Mouse (Mus musculus): Measurements from ENCODE around the gene Scube1. TPM values are rescaled to one million over a fixed set of nuclear protein-coding genes. Genes with fewer than 3 reads are reported as not detected.

Gene Scube1
- polyA plus RNA-seq, 1 experiment from 2014 or later, result 23.6 TPM

GRCm38 (mm10) chr15:83696681-83697381 is 28.0 kb downstream of the Scube1 start:
- Histone ChIP-seq H3K36me3 (ENCODE audit: control insufficient read depth, insufficient read depth) (no peaks in the 10 kb centered on the region), H3K4me1 (replicated peaks; ENCODE audit: control insufficient read depth, insufficient read depth, low read length) (peaks cover 21% of the 10 kb centered on the region), H3K9ac (replicated peaks; ENCODE audit: low read depth, low read length) (no peak overlapping the region), H3K27me3 (replicated peaks; ENCODE audit: control insufficient read depth, insufficient read depth, low read length) (no peaks in the 10 kb centered on the region), H3K4me3 (replicated peaks; ENCODE audit: low read length) (no peak overlapping the region), H3K27ac (ENCODE audit: low read length) (no peak overlapping the region), H3K4me2 (ENCODE audit: low read length) (no peak overlapping the region), H3K9me3 (ENCODE audit: control insufficient read depth, low read length) (no peaks in the 10 kb centered on the region)
- ATAC-seq, result no peak
- WGBS, result 65% methylated on average over 14 of the region's 14 CpGs

GRCm38 (mm10) chr15:83695159-83695558 is 29.7 kb downstream of the Scube1 start:
- Histone ChIP-seq H3K4me1 (replicated peaks; ENCODE audit: control insufficient read depth, insufficient read depth, low read length) (peaks cover 18% of the 10 kb centered on the region), H3K4me2 (ENCODE audit: low read length) (no peak overlapping the region), H3K27ac (ENCODE audit: low read length) (no peak overlapping the region), H3K27me3 (replicated peaks; ENCODE audit: control insufficient read depth, insufficient read depth, low read length) (no peaks in the 10 kb centered on the region), H3K4me3 (replicated peaks; ENCODE audit: low read length) (no peak overlapping the region), H3K36me3 (ENCODE audit: control insufficient read depth, insufficient read depth) (no peaks in the 10 kb centered on the region), H3K9me3 (ENCODE audit: control insufficient read depth, low read length) (no peaks in the 10 kb centered on the region), H3K9ac (replicated peaks; ENCODE audit: low read depth, low read length) (no peak overlapping the region)
- WGBS, result 84% methylated on average over 11 of the region's 11 CpGs
- ATAC-seq, result no peak

- no peaks in the 10 kb centered on the region for H3K27me3 ChIP-seq (replicated peaks; ENCODE audit: control insufficient read depth, insufficient read depth, low read length)
- no peak overlapping the region for H3K4me3 ChIP-seq (replicated peaks; ENCODE audit: low read length)
- WGBS, result 42% methylated on average over 8 of the region's 8 CpGs
- peaks cover under 1% of the 10 kb centered on the region; the same call in 1 of the 2 replicates for H3K4me1 ChIP-seq (replicated peaks; ENCODE audit: control insufficient read depth, insufficient read depth, low read length)
- H3K9ac ChIP-seq (replicated peaks; ENCODE audit: low read depth, low read length), result no peak overlapping the region
- no peak for ATAC-seq
- H3K4me2 ChIP-seq (ENCODE audit: low read length), result no peak overlapping the region
- H3K36me3 ChIP-seq (ENCODE audit: control insufficient read depth, insufficient read depth), result no peaks in the 10 kb centered on the region
- H3K27ac ChIP-seq (ENCODE audit: low read length), result no peak overlapping the region
- H3K9me3 ChIP-seq (ENCODE audit: control insufficient read depth, low read length), result no peaks in the 10 kb centered on the region
These were observed 32.9 kb downstream of the Scube1 start for GRCm38 (mm10) chr15:83691901-83692361.

- Histone ChIP-seq H3K9ac (replicated peaks; ENCODE audit: low read depth, low read length) (no peak overlapping the region), H3K36me3 (ENCODE audit: control insufficient read depth, insufficient read depth) (no peaks in the 10 kb centered on the region), H3K4me1 (replicated peaks; ENCODE audit: control insufficient read depth, insufficient read depth, low read length) (no peaks in the 10 kb centered on the region; the same call in 1 of the 2 replicates), H3K4me2 (ENCODE audit: low read length) (no peak overlapping the region), H3K27ac (ENCODE audit: low read length) (no peak overlapping the region), H3K9me3 (ENCODE audit: control insufficient read depth, low read length) (no peaks in the 10 kb centered on the region), H3K4me3 (replicated peaks; ENCODE audit: low read length) (no peak overlapping the region), H3K27me3 (replicated peaks; ENCODE audit: control insufficient read depth, insufficient read depth, low read length) (no peaks in the 10 kb centered on the region)
- ATAC-seq, result no peak
- 91% methylated on average over 12 of the region's 12 CpGs for WGBS
These were observed 34.9 kb downstream of the Scube1 start for GRCm38 (mm10) chr15:83689946-83690345.

GRCm38 (mm10) chr15:83686601-83687000 is 38.2 kb downstream of the Scube1 start:
- H3K27me3 ChIP-seq (replicated peaks; ENCODE audit: control insufficient read depth, insufficient read depth, low read length), result no peaks in the 10 kb centered on the region
- H3K4me1 ChIP-seq (replicated peaks; ENCODE audit: control insufficient read depth, insufficient read depth, low read length), result no peaks in the 10 kb centered on the region
- H3K27ac ChIP-seq (ENCODE audit: low read length), result no peak overlapping the region
- no peak overlapping the region for H3K4me2 ChIP-seq (ENCODE audit: low read length)
- H3K9ac ChIP-seq (replicated peaks; ENCODE audit: low read depth, low read length), result no peak overlapping the region
- ATAC-seq, result no peak
- no peaks in the 10 kb centered on the region for H3K9me3 ChIP-seq (ENCODE audit: control insufficient read depth, low read length)
- WGBS, result 62% methylated on average over 9 of the region's 9 CpGs
- H3K4me3 ChIP-seq (replicated peaks; ENCODE audit: low read length), result no peak overlapping the region
- H3K36me3 ChIP-seq (ENCODE audit: control insufficient read depth, insufficient read depth), result no peaks in the 10 kb centered on the region

GRCm38 (mm10) chr15:83685950-83686349 is 38.9 kb downstream of the Scube1 start:
- no peak for ATAC-seq
- no peaks in the 10 kb centered on the region for H3K4me1 ChIP-seq (replicated peaks; ENCODE audit: control insufficient read depth, insufficient read depth, low read length)
- 94% methylated on average over 3 of the region's 3 CpGs for WGBS

GRCm38 (mm10) chr15:83683051-83683561 is 41.7 kb downstream of the Scube1 start:
- no peak overlapping the region for H3K4me2 ChIP-seq (ENCODE audit: low read length)
- no peaks in the 10 kb centered on the region for H3K27me3 ChIP-seq (replicated peaks; ENCODE audit: control insufficient read depth, insufficient read depth, low read length)
- H3K9me3 ChIP-seq (ENCODE audit: control insufficient read depth, low read length), result no peaks in the 10 kb centered on the region
- H3K9ac ChIP-seq (replicated peaks; ENCODE audit: low read depth, low read length), result no peak overlapping the region
- peaks cover 11% of the 10 kb centered on the region for H3K4me1 ChIP-seq (replicated peaks; ENCODE audit: control insufficient read depth, insufficient read depth, low read length)
- no peaks in the 10 kb centered on the region for H3K36me3 ChIP-seq (ENCODE audit: control insufficient read depth, insufficient read depth)
- H3K27ac ChIP-seq (ENCODE audit: low read length), result no peak overlapping the region
- no peak overlapping the region for H3K4me3 ChIP-seq (replicated peaks; ENCODE audit: low read length)
- WGBS, result 70% methylated on average over 15 of the region's 15 CpGs
- no peak for ATAC-seq

More at GRCm38 (mm10) chr15:83685950-83686349, 38.9 kb downstream of the Scube1 start:
- no peaks in the 10 kb centered on the region for H3K27me3 ChIP-seq (replicated peaks; ENCODE audit: control insufficient read depth, insufficient read depth, low read length)
- no peak overlapping the region for H3K4me2 ChIP-seq (ENCODE audit: low read length)
- no peak overlapping the region for H3K4me3 ChIP-seq (replicated peaks; ENCODE audit: low read length)
- H3K27ac ChIP-seq (ENCODE audit: low read length), result no peak overlapping the region
- no peak overlapping the region for H3K9ac ChIP-seq (replicated peaks; ENCODE audit: low read depth, low read length)
- H3K36me3 ChIP-seq (ENCODE audit: control insufficient read depth, insufficient read depth), result no peaks in the 10 kb centered on the region
- H3K9me3 ChIP-seq (ENCODE audit: control insufficient read depth, low read length), result no peaks in the 10 kb centered on the region

GRCm38 (mm10) chr15:83680300-83680699 is 44.5 kb downstream of the Scube1 start:
- no peaks in the 10 kb centered on the region for H3K9me3 ChIP-seq (ENCODE audit: control insufficient read depth, low read length)

GRCm38 (mm10) chr15:83679729-83680128 is 45.1 kb downstream of the Scube1 start:
- H3K4me1 ChIP-seq (replicated peaks; ENCODE audit: control insufficient read depth, insufficient read depth, low read length), result peaks cover 16% of the 10 kb centered on the region
- no peaks in the 10 kb centered on the region for H3K27me3 ChIP-seq (replicated peaks; ENCODE audit: control insufficient read depth, insufficient read depth, low read length)
- H3K36me3 ChIP-seq (ENCODE audit: control insufficient read depth, insufficient read depth), result no peaks in the 10 kb centered on the region
- H3K9me3 ChIP-seq (ENCODE audit: control insufficient read depth, low read length), result no peaks in the 10 kb centered on the region
- no peak overlapping the region for H3K4me2 ChIP-seq (ENCODE audit: low read length)
- no peak overlapping the region for H3K9ac ChIP-seq (replicated peaks; ENCODE audit: low read depth, low read length)
- 82% methylated on average over 5 of the region's 5 CpGs for WGBS
- no peak overlapping the region for H3K27ac ChIP-seq (ENCODE audit: low read length)
- ATAC-seq, result no peak
- no peak overlapping the region for H3K4me3 ChIP-seq (replicated peaks; ENCODE audit: low read length)

More at GRCm38 (mm10) chr15:83680300-83680699, 44.5 kb downstream of the Scube1 start:
- Histone ChIP-seq H3K36me3 (ENCODE audit: control insufficient read depth, insufficient read depth) (no peaks in the 10 kb centered on the region), H3K4me3 (replicated peaks; ENCODE audit: low read length) (no peak overlapping the region), H3K4me1 (replicated peaks; ENCODE audit: control insufficient read depth, insufficient read depth, low read length) (peaks cover 16% of the 10 kb centered on the region), H3K4me2 (ENCODE audit: low read length) (no peak overlapping the region), H3K27me3 (replicated peaks; ENCODE audit: control insufficient read depth, insufficient read depth, low read length) (no peaks in the 10 kb centered on the region), H3K27ac (ENCODE audit: low read length) (no peak overlapping the region), H3K9ac (replicated peaks; ENCODE audit: low read depth, low read length) (no peak overlapping the region)
- ATAC-seq, result no peak
- WGBS, result 87% methylated on average over 7 of the region's 7 CpGs

Measured in forebrain, embryonic 16.5 days (tissue).